Mouse (Mus musculus) embryonic facial prominence, embryonic 10.5 days (tissue): ENCODE results near the gene Hist1h1a. TPM values are rescaled to one million over a fixed set of nuclear protein-coding genes. Genes with fewer than 3 reads are reported as not detected.
"Not testable (repeated sequence)": the region's sequence is repeated elsewhere in the genome, so short reads cannot be mapped to it uniquely, and the experiment has no call there.

ENCODE experiments used
- DNase-seq: peaks from one replicate; pipeline ENCODE4 v3.0.0-alpha.2; 2017; ENCODE audit warnings: low spot score
- H3K27ac ChIP-seq: fragments of 300-500 bp; sonication (generic); replicated peaks from 2 replicates; pipeline ENCODE4 v1.5.1; 2016; ENCODE audit warnings: mild to moderate bottlenecking
- H3K27me3 ChIP-seq: fragments of 300-500 bp; sonication (generic); replicated peaks from 2 replicates; pipeline ENCODE4 v1.6.1; 2016; ENCODE audit warnings: low read depth, mild to moderate bottlenecking; ENCODE audit not compliant: poor library complexity, severe bottlenecking
- H3K36me3 ChIP-seq: fragments of 300-500 bp; sonication (generic); replicated peaks from 2 replicates; pipeline ENCODE4 v1.6.1; 2016; ENCODE audit warnings: mild to moderate bottlenecking, moderate library complexity
- H3K4me1 ChIP-seq: fragments of 300-500 bp; sonication (generic); 2 replicates; pipeline ENCODE4 v1.6.1; 2016
- H3K4me3 ChIP-seq: fragments of 300-500 bp; sonication (generic); 2 replicates; pipeline ENCODE4 v1.5.1; 2016; ENCODE audit warnings: mild to moderate bottlenecking, moderate library complexity
- H3K9me3 ChIP-seq: fragments of 300-500 bp; sonication (generic); 2 replicates; pipeline ENCODE4 v1.6.1; 2016; ENCODE audit warnings: mild to moderate bottlenecking
- WGBS: fragments of 180-500 bp; shearing (Covaris S2); methylation state at CpG from one replicate; pipeline ENCODE4 v1.1.7; 2016; 5-methylcytosine and 5-hydroxymethylcytosine counted together
- polyA plus RNA-seq: library from polyadenylated mRNA; unstranded; fragments of >200 nt; fragmentation: Nextera tagmentation; extraction: Ambion mirVana; gene quantifications from 2 replicates; pipeline ENCODE4 v1.2.1, GENCODE M21; 2016

The Hist1h1a gene
- 2.7 and 4.0 TPM in 2 replicates for polyA plus RNA-seq

DNA sequence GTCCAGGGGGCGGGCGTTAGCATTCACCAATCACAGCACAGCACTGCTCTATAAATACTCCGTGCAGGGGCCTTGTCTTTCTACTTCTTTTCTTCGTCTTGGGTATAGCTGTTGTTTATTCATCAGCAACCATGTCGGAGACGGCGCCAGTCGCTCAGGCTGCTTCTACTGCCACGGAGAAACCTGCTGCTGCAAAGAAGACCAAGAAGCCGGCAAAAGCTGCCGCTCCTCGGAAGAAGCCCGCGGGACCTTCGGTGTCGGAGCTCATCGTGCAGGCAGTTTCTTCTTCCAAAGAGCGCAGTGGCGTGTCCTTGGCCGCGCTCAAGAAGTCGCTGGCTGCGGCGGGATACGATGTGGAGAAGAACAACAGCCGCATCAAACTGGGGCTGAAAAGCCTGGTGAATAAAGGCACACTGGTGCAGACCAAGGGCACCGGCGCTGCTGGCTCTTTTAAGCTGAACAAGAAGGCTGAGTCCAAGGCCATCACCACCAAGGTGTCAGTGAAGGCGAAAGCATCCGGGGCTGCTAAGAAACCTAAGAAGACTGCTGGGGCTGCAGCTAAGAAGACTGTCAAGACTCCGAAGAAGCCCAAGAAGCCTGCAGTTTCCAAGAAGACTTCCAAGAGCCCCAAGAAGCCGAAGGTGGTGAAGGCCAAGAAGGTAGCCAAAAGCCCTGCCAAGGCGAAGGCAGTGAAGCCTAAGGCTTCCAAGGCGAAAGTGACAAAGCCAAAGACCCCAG lies at the start of gene Hist1h1a:
Gene Hist1h1a, plus strand, starts transcription at position 81 of the 738 bp plus-strand sequence.
- peak; percentile 94 for DNase-seq
- peak within 1 kb of the TSS; percentile 92 for H3K27ac ChIP-seq
- no peaks in the 10 kb centered on the region for H3K27me3 ChIP-seq
- H3K9me3 ChIP-seq, result no peaks in the 10 kb centered on the region
- peak within 1 kb of the TSS; percentile 70 for H3K4me3 ChIP-seq
- WGBS, result 3% methylated on average over 34 of the region's 34 CpGs
- no peaks in the 10 kb centered on the region for H3K36me3 ChIP-seq
- peaks cover 36% of the 10 kb centered on the region for H3K4me1 ChIP-seq

DNA sequence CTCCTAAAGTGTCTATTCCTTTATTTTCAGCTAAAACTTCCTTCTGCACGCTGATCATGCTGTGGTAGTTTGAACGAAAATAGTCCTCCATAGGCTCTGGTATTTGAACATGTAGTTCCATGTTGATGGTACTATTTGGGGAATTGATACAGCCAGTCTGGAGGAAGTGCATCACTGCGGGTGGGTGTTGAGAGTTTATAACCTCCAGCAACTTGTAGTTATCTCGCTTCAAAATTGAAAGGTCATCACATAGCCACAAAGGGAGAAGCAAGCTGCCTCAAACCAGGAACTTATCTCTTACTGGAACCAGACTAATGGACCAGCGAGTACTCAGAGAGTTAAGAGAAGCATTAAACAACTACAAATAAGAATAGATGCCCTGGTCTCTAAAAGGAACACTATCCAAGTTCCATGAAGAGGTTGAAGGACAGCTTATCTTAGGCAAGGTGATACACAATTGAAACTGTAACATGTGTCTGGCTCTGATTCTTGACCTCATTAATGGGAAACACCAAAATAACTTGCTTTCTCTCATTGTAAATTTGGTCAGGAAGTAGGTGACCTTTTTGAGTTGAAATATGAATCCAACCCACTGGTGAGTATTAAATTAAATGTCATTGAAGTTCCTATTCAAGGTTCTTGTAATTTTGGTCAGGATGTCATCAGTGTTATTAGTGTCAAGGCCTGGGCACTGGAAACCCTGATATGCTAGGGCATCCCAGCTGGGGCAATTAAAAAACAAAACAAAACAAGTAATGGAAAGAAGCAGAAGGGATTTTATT lies 47.0 kb upstream of the Hist1h1a start:
- Histone ChIP-seq H3K27ac (no peak overlapping the region), H3K27me3 (no peaks in the 10 kb centered on the region; the same call in 1 of the 2 replicates), H3K36me3 (no peaks in the 10 kb centered on the region), H3K4me3 (no peak overlapping the region), H3K4me1 (peaks cover 16% of the 10 kb centered on the region), H3K9me3 (no peaks in the 10 kb centered on the region)
- 88% methylated on average over 5 of the region's 5 CpGs for WGBS
- DNase-seq, result no peak

DNA sequence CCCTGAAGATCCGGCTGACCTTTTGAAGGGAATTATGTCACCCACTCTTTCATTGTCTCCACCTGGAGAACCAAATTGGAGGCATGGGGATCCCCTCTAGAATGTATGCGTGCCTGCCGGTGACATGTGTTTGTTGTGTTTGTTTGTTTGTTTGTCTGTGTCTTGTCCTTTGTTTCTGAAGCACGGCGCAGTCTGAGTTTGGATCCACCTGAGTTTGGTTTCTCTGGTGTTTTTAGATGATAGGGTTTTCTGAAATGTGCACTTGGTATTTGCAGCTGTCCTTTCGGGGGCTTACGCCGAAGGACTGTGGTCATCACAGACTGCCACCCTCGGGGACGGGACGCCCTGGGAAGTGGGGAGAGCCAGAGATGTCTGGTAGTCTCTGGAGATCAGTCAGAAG lies 46.3 kb upstream of the Hist1h1a start:
- Histone ChIP-seq H3K4me1 (peaks cover 16% of the 10 kb centered on the region), H3K27ac (no peak overlapping the region), H3K9me3 (no peaks in the 10 kb centered on the region), H3K27me3 (no peaks in the 10 kb centered on the region), H3K4me3 (no peak overlapping the region), H3K36me3 (no peaks in the 10 kb centered on the region)
- no peak for DNase-seq
- 54% methylated on average over 11 of the region's 11 CpGs for WGBS

DNA sequence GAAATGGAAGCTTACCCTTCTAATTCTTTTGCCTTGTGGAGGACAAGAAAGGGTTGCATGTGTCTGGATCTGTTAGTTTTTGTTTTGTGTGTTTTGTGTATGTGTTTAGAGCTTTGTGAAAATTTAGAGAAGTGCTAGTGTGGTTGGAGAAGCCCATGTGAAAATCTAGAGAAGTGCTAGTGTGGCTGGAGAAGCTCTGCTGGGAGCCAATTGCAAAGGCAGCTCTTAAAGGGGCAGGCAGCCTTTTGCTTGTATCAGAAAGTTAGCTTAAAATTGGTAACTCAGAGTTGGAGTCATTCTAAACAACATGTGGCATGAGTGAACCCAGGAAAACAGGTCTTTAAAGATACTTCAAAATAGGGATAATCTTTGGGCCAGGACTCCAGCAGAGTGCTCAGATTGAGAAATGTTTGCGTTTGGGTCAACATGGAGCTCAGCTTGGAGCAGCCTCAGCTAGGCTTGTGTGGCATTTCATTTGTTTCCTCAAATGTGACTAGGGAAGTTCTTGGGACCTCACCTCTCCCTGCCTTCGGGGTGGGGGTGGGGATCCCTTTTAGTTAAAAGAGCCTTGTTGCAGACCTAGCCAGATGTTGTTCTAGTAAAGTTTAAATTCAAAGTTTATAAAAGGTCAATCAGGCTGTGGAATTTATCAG lies 45.7 kb upstream of the Hist1h1a start:
- not testable (repeated sequence) for DNase-seq, H3K9me3 ChIP-seq, H3K36me3 ChIP-seq, H3K27me3 ChIP-seq, H3K4me3 ChIP-seq, H3K27ac ChIP-seq
- H3K4me1 ChIP-seq, result peaks cover 16% of the 10 kb centered on the region
- 18% methylated on average over 2 of the region's 2 CpGs for WGBS

DNA sequence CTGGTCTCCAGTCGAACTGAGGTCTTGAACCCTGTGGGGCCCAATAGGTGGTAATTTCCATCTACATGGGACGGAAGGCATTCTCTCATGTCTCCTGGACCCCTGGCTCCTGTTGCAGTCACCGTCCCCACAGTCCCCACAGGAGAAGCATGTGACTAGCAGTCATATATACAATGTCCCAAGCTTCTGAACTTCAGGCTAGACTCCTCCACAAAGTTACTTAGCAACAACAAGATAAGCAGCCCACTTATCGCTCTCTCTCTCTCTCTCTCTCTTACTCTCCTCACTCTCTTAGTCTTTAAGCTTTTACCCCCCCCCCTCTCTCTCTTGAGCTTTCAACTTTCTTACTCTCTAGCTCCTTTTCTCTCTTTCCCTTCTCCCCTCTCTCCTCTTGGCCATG lies 39.2 kb upstream of the Hist1h1a start:
- Histone ChIP-seq H3K27me3 (no peaks in the 10 kb centered on the region), H3K4me1 (peaks cover 4% of the 10 kb centered on the region; the same call in 1 of the 2 replicates), H3K27ac (no peak overlapping the region), H3K4me3 (no peak overlapping the region), H3K9me3 (no peaks in the 10 kb centered on the region), H3K36me3 (no peaks in the 10 kb centered on the region)
- WGBS, result 85% methylated on average over 4 of the region's 4 CpGs
- peak; percentile 4 for DNase-seq

DNA sequence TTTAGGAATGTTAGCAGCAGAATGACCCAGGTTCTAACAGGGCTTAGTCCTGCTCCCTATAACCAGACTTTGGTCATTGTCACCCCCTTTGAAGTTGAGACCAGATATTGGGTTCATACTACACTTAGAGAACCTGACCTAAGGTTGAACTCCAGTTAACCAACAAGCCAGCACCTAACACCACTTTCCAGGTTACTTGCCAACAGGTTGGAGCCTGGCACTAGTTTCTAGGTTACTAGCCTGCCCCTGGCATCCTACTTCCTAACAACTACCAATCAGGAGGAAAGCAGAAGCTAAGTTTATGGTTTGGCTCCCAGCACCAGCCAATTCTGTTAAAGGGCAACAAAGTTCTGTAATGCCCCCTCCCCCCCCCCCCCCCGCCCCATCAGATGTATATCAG lies 38.3 kb upstream of the Hist1h1a start:
- H3K4me1 ChIP-seq, result peaks cover 4% of the 10 kb centered on the region; the same call in 1 of the 2 replicates
- 38% methylated on average over 1 of the region's 1 CpGs for WGBS
- no peak overlapping the region for H3K27ac ChIP-seq
- no peaks in the 10 kb centered on the region for H3K27me3 ChIP-seq
- H3K9me3 ChIP-seq, result no peaks in the 10 kb centered on the region
- peak; percentile 3 for DNase-seq
- no peaks in the 10 kb centered on the region for H3K36me3 ChIP-seq
- H3K4me3 ChIP-seq, result no peak overlapping the region

DNA sequence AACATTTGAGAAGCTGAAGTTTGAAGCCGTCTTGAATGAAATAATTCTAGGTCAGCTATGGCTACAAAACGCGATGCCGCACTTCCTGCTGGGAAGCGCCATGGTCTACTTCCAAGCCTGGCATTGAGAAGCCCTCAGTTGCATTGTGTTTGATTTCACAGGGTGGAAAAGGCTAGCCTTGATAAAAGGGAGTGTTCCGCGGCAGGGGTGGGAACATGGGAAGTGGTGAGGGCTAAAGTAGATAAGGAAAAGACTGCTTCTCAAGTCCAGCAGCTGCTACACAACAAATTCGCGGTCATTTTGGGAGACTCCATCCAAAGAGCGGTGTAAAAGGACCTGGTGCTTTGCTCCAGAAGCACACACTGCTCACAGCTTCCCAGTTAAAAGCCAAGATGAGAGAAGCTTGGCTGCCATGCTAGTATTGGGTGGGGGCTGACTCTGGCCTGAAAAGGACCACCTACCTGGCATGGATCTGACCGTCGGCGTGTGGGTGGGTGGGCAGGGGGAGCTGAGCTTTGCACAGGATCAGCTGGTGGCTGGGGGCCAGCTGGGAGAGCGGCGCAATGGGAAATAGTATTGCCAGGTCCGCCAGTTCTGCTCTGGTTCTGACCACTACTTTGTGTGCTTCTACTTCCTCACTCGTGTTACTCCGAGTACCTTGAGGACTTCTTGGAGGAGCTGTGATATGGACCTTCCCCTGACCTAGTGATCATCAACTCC lies 34.8 kb upstream of the Hist1h1a start:
- H3K27me3 ChIP-seq, result no peaks in the 10 kb centered on the region
- WGBS, result 92% methylated on average over 18 of the region's 18 CpGs

DNA sequence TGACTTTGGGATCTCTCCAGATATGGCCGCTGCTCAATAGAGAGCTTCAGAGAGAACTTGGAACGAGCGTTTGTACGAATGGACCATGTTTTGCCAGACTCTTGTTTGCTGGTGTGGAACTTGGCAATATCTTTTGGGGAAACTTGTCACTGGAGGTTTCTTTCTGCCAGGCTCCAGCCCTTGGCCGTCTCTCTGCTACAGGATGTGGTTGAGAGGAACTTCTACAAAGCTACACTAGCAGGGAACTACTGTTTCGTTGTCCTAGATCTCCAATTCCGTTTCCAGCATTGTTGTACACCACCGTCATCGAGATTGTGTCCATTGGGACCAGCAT lies 34.3 kb upstream of the Hist1h1a start:
- Histone ChIP-seq H3K4me1 (peaks cover 8% of the 10 kb centered on the region), H3K27ac (0 out of 2 replicates have a peak overlapping the region, but pooled peaks have one; percentile 30), H3K27me3 (no peaks in the 10 kb centered on the region), H3K4me3 (no peak overlapping the region), H3K36me3 (no peaks in the 10 kb centered on the region), H3K9me3 (no peaks in the 10 kb centered on the region)
- 91% methylated on average over 9 of the region's 9 CpGs for WGBS
- DNase-seq, result no peak

More for the DNA sequence above, 34.8 kb upstream of the Hist1h1a start:
- peaks cover 8% of the 10 kb centered on the region for H3K4me1 ChIP-seq
- H3K27ac ChIP-seq, result 0 out of 2 replicates have a peak overlapping the region, but pooled peaks have one; percentile 30
- no peaks in the 10 kb centered on the region for H3K9me3 ChIP-seq
- H3K36me3 ChIP-seq, result no peaks in the 10 kb centered on the region
- no peak for DNase-seq
- no peak overlapping the region for H3K4me3 ChIP-seq

DNA sequence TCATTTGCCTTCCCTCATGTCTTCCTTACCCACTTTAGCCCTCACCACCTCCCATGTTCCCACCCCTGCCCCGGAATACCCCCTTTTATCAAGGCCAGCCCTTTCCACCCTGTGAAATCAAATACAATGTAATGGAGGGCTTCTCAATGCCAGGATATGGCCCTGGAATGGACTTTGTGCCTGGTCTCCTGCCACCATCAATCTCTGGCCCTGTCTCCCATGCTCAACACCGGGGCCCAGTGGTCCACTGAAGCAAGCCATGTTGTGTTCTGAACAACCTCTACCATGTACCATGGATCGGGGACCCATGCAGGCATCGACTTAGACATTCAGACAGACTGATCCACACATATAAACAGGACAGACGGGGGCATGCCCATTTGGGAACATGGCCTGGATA lies 33.8 kb upstream of the Hist1h1a start:
- H3K9me3 ChIP-seq, result no peaks in the 10 kb centered on the region
- no peaks in the 10 kb centered on the region for H3K36me3 ChIP-seq
- 0 out of 2 replicates have a peak overlapping the region, but pooled peaks have one; percentile 30 for H3K27ac ChIP-seq
- no peak for DNase-seq
- no peaks in the 10 kb centered on the region for H3K27me3 ChIP-seq
- 93% methylated on average over 5 of the region's 5 CpGs for WGBS
- H3K4me3 ChIP-seq, result no peak overlapping the region
- peaks cover 8% of the 10 kb centered on the region for H3K4me1 ChIP-seq

DNA sequence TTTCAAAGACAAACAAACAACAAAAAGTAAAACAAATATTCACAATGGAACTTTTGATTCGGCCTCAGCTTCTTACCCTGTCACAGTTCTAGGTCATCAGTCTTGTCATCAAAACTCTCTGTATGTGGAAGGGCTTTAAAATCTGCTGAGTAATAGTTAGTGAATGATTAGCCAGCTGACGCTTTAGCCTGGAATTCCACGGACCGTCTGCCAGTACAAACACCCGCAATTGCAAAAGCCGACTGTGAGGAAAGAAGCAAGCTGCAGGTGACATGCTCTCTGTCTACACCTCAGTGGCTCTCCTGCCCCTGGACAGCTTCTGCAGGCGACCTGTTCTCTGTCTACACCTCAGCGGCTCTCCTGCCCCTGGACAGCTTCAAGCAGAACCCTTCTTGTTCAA lies 33.0 kb upstream of the Hist1h1a start:
- 55% methylated on average over 8 of the region's 8 CpGs for WGBS
- Histone ChIP-seq H3K27ac (peak overlapping the region; percentile 35; the same call in 1 of the 2 replicates), H3K4me1 (peaks cover 4% of the 10 kb centered on the region), H3K4me3 (no peak overlapping the region), H3K36me3 (no peaks in the 10 kb centered on the region), H3K9me3 (no peaks in the 10 kb centered on the region), H3K27me3 (no peaks in the 10 kb centered on the region)
- no peak for DNase-seq

DNA sequence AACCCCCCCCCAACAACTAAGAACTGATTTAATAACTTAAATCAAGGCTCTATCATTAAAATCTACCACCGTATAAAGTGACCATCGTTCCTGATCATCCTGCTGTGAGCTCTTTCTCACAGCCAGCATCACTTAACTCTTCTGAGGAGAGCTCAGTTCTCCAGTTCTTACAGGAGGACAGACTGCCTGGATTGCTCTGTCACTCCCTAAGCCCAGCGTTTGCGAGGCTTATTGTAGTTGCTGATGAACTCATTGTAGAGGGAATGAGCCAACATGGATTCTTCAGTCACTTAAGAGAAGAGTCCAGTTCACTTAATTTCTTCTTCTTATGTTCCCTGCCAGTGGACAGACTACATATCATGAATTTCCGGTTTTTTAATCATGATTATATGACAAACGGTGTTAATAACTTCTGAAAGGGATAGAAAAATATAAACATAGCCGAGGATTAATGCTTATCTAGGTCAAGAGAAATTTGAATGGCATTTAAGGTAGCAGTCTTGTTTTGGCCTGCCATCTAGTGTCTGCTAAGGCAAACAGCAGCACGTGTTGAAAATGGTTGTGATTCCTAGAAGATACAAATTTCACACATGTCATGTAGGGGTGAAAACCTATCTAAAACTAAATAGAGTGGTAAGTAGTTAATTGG lies 31.2 kb upstream of the Hist1h1a start:
- Histone ChIP-seq H3K4me1 (peaks cover 4% of the 10 kb centered on the region), H3K27me3 (no peaks in the 10 kb centered on the region), H3K4me3 (no peak overlapping the region), H3K27ac (no peak overlapping the region; the same call in 1 of the 2 replicates), H3K36me3 (no peaks in the 10 kb centered on the region), H3K9me3 (no peaks in the 10 kb centered on the region)
- WGBS, result 30% methylated on average over 8 of the region's 8 CpGs
- no peak for DNase-seq
